Mouse (Mus musculus) thymus, adult 2 months (tissue): ENCODE data around the gene Prr7. TPM values are rescaled to one million over a fixed set of nuclear protein-coding genes. Genes with fewer than 3 reads are reported as not detected.

ENCODE experiments used
- DNase-seq: peaks from one replicate; pipeline ENCODE4 v3.0.0; 2021
- H3K27ac ChIP-seq: fragments of 200-500 bp; 2 replicates; pipeline ENCODE4 v1.5.1; 2012; ENCODE audit warnings: low read length, control low read depth; ENCODE audit not compliant: control insufficient read depth, insufficient read depth
- H3K27me3 ChIP-seq: fragments of 200-500 bp; 2 replicates; pipeline ENCODE4 v1.6.1; 2012; ENCODE audit warnings: mild to moderate bottlenecking, low read length, moderate library complexity, mixed read lengths; ENCODE audit not compliant: control insufficient read depth, insufficient read depth
- H3K36me3 ChIP-seq: fragments of 200-500 bp; 2 replicates; pipeline ENCODE4 v1.6.1; 2012; ENCODE audit warnings: mild to moderate bottlenecking, low read length, moderate library complexity; ENCODE audit not compliant: control insufficient read depth, insufficient read depth
- H3K4me1 ChIP-seq: fragments of 200-500 bp; replicated peaks from 2 replicates; pipeline ENCODE4 v1.6.1; 2012; ENCODE audit warnings: low read length; ENCODE audit not compliant: control insufficient read depth, insufficient read depth
- H3K4me3 ChIP-seq: fragments of 200-500 bp; 2 replicates; pipeline ENCODE4 v1.5.1; 2012; ENCODE audit warnings: mild to moderate bottlenecking, low read length, control low read depth, moderate library complexity; ENCODE audit not compliant: control insufficient read depth, insufficient read depth
- CTCF ChIP-seq: fragments of 200-500 bp; IDR thresholded peaks from 2 replicates; pipeline ENCODE4 v1.5.1; 2012; ENCODE audit warnings: mild to moderate bottlenecking, control low read depth, low read length, moderate library complexity, borderline replicate concordance; ENCODE audit not compliant: control insufficient read depth, poor library complexity, insufficient read depth; ENCODE audit errors: extremely low read depth
- POLR2A ChIP-seq: fragments of 200-500 bp; IDR thresholded peaks from 2 replicates; pipeline ENCODE4 v1.6.1; 2012; ENCODE audit warnings: mild to moderate bottlenecking, low read length, control low read depth, moderate library complexity; ENCODE audit not compliant: control insufficient read depth, poor library complexity, insufficient read depth; ENCODE audit errors: extremely low read depth
- WGBS: fragments of 180-500 bp; shearing (Covaris S2); methylation state at CpG from one replicate; pipeline ENCODE4 v1.1.7; 2018; 5-methylcytosine and 5-hydroxymethylcytosine counted together
- polyA plus RNA-seq: library from polyadenylated mRNA; depleted of rRNA; stranded (reverse); fragments of >200 nt; gene quantifications from 2 replicates; pipeline ENCODE4 v1.2.3, GENCODE M21; 2012

Prr7 gene
- polyA plus RNA-seq, 1 experiment, result 33.8 TPM

DNA sequence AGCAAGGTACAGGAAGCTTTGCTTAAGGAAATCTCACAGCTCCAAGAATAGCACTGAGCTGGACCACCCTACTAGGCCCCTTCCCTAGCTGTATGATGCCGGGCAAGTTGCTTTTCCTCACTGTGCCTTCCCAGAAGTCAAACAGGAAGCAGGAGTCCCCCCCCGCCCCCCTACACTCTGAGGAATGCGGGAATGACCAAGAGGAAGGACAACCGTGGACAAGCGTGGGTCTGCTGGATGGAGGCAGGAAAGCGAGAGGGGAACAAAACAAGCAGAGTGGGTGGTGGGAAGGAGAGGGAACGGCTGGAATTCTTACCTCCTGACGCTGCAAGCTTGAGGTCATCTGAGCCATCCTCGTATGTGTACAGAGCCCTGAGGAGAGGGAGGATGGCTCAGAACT is 19.0 kb downstream of the Prr7 start:
- no peak for TF ChIP-seq POLR2A
- TF ChIP-seq CTCF, result no peak
- Histone ChIP-seq H3K27ac (no peak overlapping the region), H3K36me3 (no peaks in the 10 kb centered on the region), H3K4me1 (peaks cover 29% of the 10 kb centered on the region), H3K4me3 (no peak overlapping the region), H3K27me3 (peaks cover 10% of the 10 kb centered on the region)
- 86% methylated on average over 9 of the region's 9 CpGs for WGBS
- DNase-seq, result no peak

DNA sequence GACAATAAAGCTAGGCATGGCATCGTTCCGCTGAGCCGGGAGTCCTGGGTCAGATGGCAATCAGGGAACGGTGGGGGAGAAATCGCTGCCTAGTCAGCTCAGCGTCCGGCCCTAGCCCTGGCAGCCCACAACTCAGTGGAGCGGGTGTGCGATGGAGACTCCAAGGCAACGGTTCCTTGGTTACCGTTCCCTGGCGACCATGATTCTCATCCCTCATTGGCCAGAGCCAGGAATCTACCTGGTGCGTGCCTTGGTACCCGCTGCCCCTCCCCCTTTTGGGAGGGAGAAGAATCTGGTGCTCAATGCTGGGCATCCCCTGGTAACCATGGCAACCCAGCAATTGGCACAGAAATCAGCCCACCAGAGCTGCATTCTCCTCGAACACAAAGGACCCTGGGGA is 19.5 kb downstream of the Prr7 start:
- Histone ChIP-seq H3K27ac (no peak overlapping the region), H3K4me3 (no peak overlapping the region), H3K27me3 (peaks cover 13% of the 10 kb centered on the region), H3K36me3 (no peaks in the 10 kb centered on the region), H3K4me1 (peaks cover 28% of the 10 kb centered on the region)
- 51% methylated on average over 15 of the region's 15 CpGs for WGBS
- TF ChIP-seq CTCF, result no peak
- no peak for TF ChIP-seq POLR2A
- no peak for DNase-seq

DNA sequence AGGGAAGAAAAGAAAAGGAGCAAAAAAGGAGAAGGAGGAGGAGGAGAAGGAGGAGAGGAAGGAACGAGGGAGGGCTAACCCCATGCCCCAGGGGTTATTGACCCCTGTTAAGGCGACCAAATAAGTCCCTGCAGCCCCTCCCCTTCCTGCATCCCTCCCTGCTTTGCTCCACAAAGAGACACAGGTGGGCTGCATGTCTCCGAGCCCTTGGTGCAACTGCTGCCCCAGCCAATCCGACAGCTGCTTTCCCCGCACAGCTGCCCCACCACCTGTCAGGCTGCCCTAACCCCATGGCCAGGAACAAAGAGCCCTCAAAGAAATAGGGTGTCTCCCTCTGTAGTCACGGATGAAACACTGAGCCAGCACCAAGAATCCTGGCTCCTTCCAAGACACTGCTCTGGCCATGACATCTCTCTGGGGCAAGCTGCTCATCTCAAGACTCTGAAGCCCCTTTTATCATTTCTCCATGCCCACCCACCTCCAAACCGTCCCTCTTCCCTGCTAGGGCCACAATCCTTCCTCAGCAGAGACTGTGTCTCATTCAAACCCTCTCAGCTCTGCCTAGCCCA is 20.5 kb downstream of the Prr7 start:
- no peaks in the 10 kb centered on the region for H3K36me3 ChIP-seq
- H3K4me3 ChIP-seq, result no peak overlapping the region
- no peak for TF ChIP-seq CTCF
- TF ChIP-seq POLR2A, result no peak
- peak; percentile 55 for DNase-seq
- H3K4me1 ChIP-seq, result peaks cover 19% of the 10 kb centered on the region
- peaks cover 16% of the 10 kb centered on the region for H3K27me3 ChIP-seq
- H3K27ac ChIP-seq, result no peak overlapping the region
- 13% methylated on average over 7 of the region's 7 CpGs for WGBS

DNA sequence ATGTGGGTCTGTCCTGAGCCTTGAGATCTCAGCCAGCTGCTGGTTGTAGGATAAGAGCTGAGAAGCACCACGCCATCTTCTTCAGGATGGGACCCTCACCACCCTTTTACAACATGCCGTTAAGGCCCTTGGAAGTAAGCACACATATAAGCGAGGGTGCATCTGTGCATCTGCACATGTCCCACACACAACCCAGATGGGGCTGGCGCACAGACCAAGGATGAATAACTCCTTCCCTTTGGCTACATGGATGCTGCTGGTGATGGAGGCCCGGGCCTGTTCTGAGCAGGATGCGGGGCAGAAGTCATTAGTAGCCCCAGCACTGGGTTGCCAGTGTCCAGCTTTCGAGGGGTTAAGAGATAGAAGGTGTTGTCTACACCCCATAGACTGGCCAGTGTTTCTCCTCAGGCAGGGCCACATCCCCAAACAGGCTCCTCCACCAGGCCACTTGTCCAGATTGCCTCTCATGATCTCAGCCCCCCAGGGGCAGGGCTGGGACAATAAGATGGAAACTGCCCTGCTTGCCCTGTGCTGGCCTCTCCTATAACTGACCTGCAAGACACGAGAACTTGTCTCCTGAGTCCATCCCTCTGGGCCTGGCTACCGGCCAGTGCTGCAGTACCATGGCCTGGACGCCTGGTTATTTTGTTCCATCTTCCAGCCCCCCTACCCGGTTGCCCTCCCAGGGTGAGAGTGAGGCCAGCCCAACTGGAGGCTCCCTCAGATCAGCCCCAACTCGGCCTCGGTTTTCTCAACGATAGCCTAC is 22.1 kb downstream of the Prr7 start:
- H3K36me3 ChIP-seq, result no peaks in the 10 kb centered on the region
- no peak for DNase-seq
- 78% methylated on average over 14 of the region's 14 CpGs for WGBS
- H3K27ac ChIP-seq, result no peak overlapping the region
- peaks cover 19% of the 10 kb centered on the region for H3K4me1 ChIP-seq
- no peak overlapping the region for H3K4me3 ChIP-seq
- no peak for TF ChIP-seq CTCF
- TF ChIP-seq POLR2A, result no peak
- peaks cover 16% of the 10 kb centered on the region for H3K27me3 ChIP-seq

DNA sequence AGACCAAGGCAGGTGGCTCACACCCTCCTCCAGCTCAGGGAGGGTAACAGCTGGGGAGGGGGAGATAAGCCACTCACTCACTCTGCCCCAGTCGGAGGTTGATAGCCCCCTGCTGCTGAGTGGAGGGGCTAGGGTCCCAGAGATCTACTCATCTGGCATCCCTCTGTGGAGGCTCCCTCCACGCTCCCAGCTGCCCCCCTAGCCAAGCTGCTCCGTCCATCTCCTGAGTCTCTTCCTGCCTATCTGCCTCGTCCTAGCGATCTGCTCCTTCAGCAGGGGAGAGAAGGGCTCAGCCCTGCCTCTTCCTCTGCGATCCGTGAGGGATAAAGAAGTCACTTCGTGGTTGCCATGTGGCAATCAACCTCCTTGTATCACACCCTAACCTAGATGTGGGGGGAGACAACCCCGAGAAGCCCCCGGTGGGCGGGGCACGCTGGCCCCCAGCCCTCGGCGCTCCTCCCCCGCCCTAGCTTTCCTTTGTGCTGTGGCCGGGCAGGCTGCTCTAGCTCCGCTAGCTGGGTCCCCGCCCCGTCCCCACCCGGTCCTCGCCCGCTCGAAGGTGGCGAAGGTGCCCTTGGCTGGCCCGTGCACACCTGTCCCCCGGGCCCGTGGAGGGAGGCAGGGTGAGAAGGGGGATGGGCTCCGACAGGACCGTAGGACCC is 23.0 kb downstream of the Prr7 start:
- TF ChIP-seq CTCF (no peak), POLR2A (no peak)
- no peaks in the 10 kb centered on the region for H3K36me3 ChIP-seq
- 5% methylated on average over 29 of the region's 29 CpGs for WGBS
- H3K27ac ChIP-seq, result no peak overlapping the region
- H3K27me3 ChIP-seq, result peaks cover 16% of the 10 kb centered on the region
- peak overlapping the region; percentile 44 for H3K4me3 ChIP-seq
- no peak for DNase-seq
- H3K4me1 ChIP-seq, result peaks cover 19% of the 10 kb centered on the region

DNA sequence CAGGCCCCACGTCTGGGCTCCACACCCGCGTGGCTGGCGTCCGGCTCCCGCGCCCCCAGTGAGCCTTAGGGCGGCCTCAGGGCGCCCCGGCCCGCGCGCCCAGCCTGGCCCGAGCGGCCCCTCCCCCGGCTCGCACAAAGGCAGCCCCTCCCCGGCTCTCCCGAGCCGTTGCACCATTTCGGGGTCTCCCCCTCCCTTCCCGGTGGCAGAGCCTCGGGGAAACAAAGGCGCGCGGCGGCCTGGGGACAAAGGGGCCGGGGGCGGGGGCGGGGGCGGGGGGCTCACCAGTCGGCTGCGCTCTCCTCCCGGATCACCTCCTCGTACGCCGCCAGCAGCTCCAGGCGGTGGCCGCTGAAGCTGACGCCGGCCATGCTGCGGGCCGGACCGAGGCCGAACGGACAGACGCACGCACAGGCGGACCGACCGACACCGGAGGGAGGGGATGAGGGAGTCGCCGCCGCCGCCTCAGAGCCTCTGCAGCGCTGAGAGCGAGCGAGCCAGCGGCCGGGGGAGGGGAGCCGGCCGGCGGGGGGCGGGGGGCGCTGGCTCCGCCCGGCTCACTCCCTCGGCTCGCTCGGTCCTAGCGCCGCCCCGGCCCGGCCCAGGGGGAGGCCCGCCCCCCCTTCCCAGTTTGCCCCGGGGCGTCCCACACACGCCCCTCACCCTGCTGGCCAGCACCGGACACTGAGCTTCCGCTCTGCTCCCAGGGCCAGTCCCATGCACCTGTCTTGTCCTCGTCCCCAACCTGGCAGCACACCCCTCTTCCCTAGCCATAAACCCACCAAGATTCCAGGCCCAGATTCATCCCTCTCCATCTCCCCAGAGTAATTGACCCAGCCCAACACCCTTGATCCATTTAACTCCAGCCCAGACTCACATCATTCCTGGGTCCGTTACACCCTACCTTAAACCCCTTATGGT is 23.8 kb downstream of the Prr7 start, which contains the start of gene Dbn1:
TSS of gene Dbn1 (minus strand) at position 534 of the 921 bp plus-strand sequence.
- DNase-seq, result no peak
- H3K4me3 ChIP-seq, result peak within 1 kb of the TSS; percentile 44
- no peak within 1 kb of the TSS for H3K27ac ChIP-seq
- WGBS, result 3% methylated on average over 63 of the region's 83 CpGs
- H3K4me1 ChIP-seq, result peaks cover 19% of the 10 kb centered on the region
- TF ChIP-seq POLR2A, result no peak
- no peak for TF ChIP-seq CTCF
- H3K36me3 ChIP-seq, result no peaks in the 10 kb centered on the region
- peaks cover 16% of the 10 kb centered on the region for H3K27me3 ChIP-seq
